Mouse (Mus musculus) kidney, adult 2 months (tissue): Measurements from ENCODE around the gene Ppp1r14b.

Experiments used
- CTCF ChIP-seq: fragments of 200-500 bp; conservative IDR thresholded peaks from 2 replicates; pipeline ENCODE4 v1.5.1; 2011; ENCODE audit warnings: low read depth, mild to moderate bottlenecking, control low read depth, low read length, moderate library complexity, mixed read lengths; ENCODE audit not compliant: insufficient read depth, insufficient read length
- POLR2A ChIP-seq: fragments of 200-500 bp; IDR thresholded peaks from one replicate; pipeline ENCODE4 v1.6.1; 2011; ENCODE audit warnings: low read depth, low read length, control low read depth

- TF ChIP-seq CTCF, result peak; percentile 63
- TF ChIP-seq POLR2A, result no peak
Measured at GRCm38 (mm10) chr19:6969665-6970381, 4.9 kb upstream of the Ppp1r14b start.
